Mouse (Mus musculus): ENCODE data around the gene Chrm3. TPM values are rescaled to one million over a fixed set of nuclear protein-coding genes. Genes with fewer than 3 reads are reported as not detected.
"Not testable (repeated sequence)": the region's sequence is repeated elsewhere in the genome, so short reads cannot be mapped to it uniquely, and the experiment has no call there.

Chrm3 gene
- 0.61 and 0.62 TPM in 2 replicates for polyA plus RNA-seq (2011; ENCODE audit: insufficient read length, low read depth, missing spikeins)

GRCm38 (mm10) chr13:10360777-10361176, at the start of gene Chrm3:
Chrm3 (minus strand) TSS chr13:10360847.
- no peak within 1 kb of the TSS for H3K27ac ChIP-seq (ENCODE audit: insufficient read depth, low read length)
- TF ChIP-seq CTCF (IDR thresholded peaks at IDR 0.05; ENCODE audit: borderline replicate concordance, insufficient read depth, low read length) (peak; percentile 37; the same call in 1 of the 2 replicates), POLR2A (IDR thresholded peaks at IDR 0.05; ENCODE audit: low read depth, low read length) (no peak)
- H3K4me3 ChIP-seq (ENCODE audit: insufficient read depth, low read length), result peak within 1 kb of the TSS; percentile 31
- 0 out of 2 replicates have a peak, but pooled peaks cover 2% of the 10 kb centered on the region for H3K4me1 ChIP-seq (ENCODE audit: control insufficient read depth, insufficient read depth, low read length)

DNA sequence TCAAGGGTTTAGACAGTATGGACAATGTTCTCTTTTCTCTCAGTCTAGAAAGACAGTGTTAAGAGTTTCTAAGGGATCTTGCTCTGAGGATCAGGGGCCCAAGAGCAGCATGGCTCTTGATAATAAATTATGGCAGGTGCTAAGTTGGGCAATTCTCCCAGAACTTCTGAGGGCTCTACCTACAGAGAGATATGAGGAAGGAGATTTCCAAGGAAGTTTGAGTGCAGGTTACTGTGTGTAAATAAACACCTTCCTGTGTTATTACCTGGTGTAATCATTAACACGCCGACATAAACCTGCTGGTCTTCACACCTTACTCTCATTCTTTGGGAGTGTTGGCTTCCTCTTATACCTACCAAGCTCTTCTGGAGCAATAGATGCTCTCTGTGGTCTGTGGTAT, 33.7 kb upstream of the Chrm3 start:
- Histone ChIP-seq H3K4me3 (ENCODE audit: insufficient read depth, low read length) (no peak overlapping the region), H3K4me1 (ENCODE audit: control insufficient read depth, insufficient read depth, low read length) (no peaks in the 10 kb centered on the region), H3K27ac (ENCODE audit: insufficient read depth, low read length) (no peak overlapping the region)
- TF ChIP-seq POLR2A (IDR thresholded peaks at IDR 0.05; ENCODE audit: low read depth, low read length) (no peak), CTCF (IDR thresholded peaks at IDR 0.05; ENCODE audit: borderline replicate concordance, insufficient read depth, low read length) (no peak)

GRCm38 (mm10) chr13:10375487-10375886, 14.8 kb upstream of the Chrm3 start:
- H3K4me3 ChIP-seq (ENCODE audit: insufficient read depth, low read length); H3K27ac ChIP-seq (ENCODE audit: insufficient read depth, low read length); H3K4me1 ChIP-seq (ENCODE audit: control insufficient read depth, insufficient read depth, low read length): not testable (repeated sequence)

- Histone ChIP-seq H3K4me1 (ENCODE audit: control insufficient read depth, insufficient read depth, low read length) (0 out of 2 replicates have a peak, but pooled peaks cover 2% of the 10 kb centered on the region), H3K27ac (ENCODE audit: insufficient read depth, low read length) (no peak overlapping the region), H3K4me3 (ENCODE audit: insufficient read depth, low read length) (peak overlapping the region; percentile 31)
- TF ChIP-seq CTCF (IDR thresholded peaks at IDR 0.05; ENCODE audit: borderline replicate concordance, insufficient read depth, low read length) (no peak), POLR2A (IDR thresholded peaks at IDR 0.05; ENCODE audit: low read depth, low read length) (no peak)
Observed at GRCm38 (mm10) chr13:10360199-10360694, 400 bp downstream of the Chrm3 start.

- no peak for TF ChIP-seq POLR2A (IDR thresholded peaks at IDR 0.05; ENCODE audit: low read depth, low read length)
- no peak for TF ChIP-seq CTCF (IDR thresholded peaks at IDR 0.05; ENCODE audit: borderline replicate concordance, insufficient read depth, low read length)
- Histone ChIP-seq H3K27ac (ENCODE audit: insufficient read depth, low read length) (no peak overlapping the region), H3K4me3 (ENCODE audit: insufficient read depth, low read length) (peak overlapping the region; percentile 31), H3K4me1 (ENCODE audit: control insufficient read depth, insufficient read depth, low read length) (0 out of 2 replicates have a peak, but pooled peaks cover 2% of the 10 kb centered on the region)
Observed at GRCm38 (mm10) chr13:10359516-10360198, 990 bp downstream of the Chrm3 start.

DNA sequence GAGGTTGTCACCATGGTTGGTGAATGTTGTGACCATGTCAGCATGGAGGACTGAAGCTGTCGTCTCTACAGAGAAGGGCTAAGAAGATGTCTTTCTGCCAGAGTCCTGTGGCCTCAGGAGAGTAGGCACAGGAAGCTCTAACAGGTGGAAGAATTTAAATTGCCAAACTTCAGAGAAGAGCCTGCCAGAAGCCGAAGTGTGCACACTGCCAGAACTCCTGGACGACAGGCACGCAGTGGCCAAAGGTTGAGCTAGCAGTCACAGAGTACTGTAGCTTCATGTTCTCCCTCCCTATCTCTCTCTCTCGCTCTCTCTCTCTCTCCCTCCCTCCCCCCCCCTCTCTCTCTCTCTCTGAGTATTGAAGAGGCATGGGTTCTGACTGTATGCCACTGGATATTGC, 4.9 kb downstream of the Chrm3 start:
- Histone ChIP-seq H3K4me1 (ENCODE audit: control insufficient read depth, insufficient read depth, low read length) (0 out of 2 replicates have a peak, but pooled peaks cover 2% of the 10 kb centered on the region), H3K27ac (ENCODE audit: insufficient read depth, low read length) (no peak overlapping the region), H3K4me3 (ENCODE audit: insufficient read depth, low read length) (no peak overlapping the region)
- TF ChIP-seq POLR2A (IDR thresholded peaks at IDR 0.05; ENCODE audit: low read depth, low read length) (no peak), CTCF (IDR thresholded peaks at IDR 0.05; ENCODE audit: borderline replicate concordance, insufficient read depth, low read length) (no peak)

DNA sequence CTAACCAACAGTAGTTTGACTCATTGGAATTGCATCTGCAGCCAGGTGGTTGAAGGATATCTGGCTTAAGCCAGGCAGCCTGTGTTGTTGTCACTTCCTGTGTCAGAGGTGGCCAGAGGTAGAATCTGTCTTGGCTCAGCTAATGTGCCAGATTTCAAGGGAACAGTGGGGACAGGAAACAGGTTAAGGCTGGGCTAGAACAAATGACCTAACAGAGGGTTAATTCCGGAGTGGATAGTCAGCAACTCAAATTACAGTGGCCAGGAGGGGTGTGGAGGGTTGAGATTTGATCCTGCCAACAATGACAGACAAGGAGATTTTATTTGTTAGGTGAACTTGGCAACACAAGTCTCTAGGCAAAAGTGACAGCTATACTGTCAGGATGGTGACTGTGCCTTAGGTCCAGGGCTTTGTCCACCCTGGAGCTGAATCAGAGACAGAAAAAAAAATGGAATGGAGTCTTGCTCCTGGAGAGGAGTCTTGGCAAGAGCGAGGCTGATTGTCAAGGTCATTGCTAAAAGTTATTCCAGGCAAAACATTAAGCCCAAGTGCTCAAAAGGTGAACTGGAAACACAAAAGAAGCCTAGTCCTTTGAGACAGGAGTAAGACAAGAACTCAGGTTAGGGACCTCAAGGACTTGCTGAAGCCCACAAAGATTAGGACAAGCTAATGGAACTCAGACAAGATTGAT, 5.6 kb downstream of the Chrm3 start:
- Histone ChIP-seq H3K27ac (ENCODE audit: insufficient read depth, low read length) (no peak overlapping the region), H3K4me1 (ENCODE audit: control insufficient read depth, insufficient read depth, low read length) (0 out of 2 replicates have a peak, but pooled peaks cover 2% of the 10 kb centered on the region), H3K4me3 (ENCODE audit: insufficient read depth, low read length) (no peak overlapping the region)
- TF ChIP-seq POLR2A (IDR thresholded peaks at IDR 0.05; ENCODE audit: low read depth, low read length), result no peak
- TF ChIP-seq CTCF (IDR thresholded peaks at IDR 0.05; ENCODE audit: borderline replicate concordance, insufficient read depth, low read length), result no peak

DNA sequence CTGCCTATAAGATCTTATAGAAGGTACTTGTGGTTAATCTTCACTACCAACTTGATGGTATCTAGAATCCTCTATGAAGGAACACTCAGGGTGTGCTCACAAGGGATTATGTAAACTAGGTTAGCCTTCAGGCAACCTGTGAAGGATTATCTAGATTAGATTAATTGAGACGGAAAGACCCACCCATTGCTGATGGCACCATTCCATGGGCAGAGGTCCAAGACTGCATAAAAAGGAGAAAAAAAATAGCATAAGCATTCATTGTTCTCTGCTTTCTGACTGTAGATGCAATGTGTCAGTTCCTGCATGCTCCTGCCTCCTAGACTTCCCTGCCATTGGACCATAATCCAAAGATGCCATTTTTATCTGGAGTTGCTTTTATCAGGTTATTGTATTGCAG, 8.5 kb downstream of the Chrm3 start:
- no peak overlapping the region for H3K27ac ChIP-seq (ENCODE audit: insufficient read depth, low read length)
- 0 out of 2 replicates have a peak, but pooled peaks cover 2% of the 10 kb centered on the region for H3K4me1 ChIP-seq (ENCODE audit: control insufficient read depth, insufficient read depth, low read length)
- H3K4me3 ChIP-seq (ENCODE audit: insufficient read depth, low read length), result no peak overlapping the region
- TF ChIP-seq CTCF (IDR thresholded peaks at IDR 0.05; ENCODE audit: borderline replicate concordance, insufficient read depth, low read length) (no peak), POLR2A (IDR thresholded peaks at IDR 0.05; ENCODE audit: low read depth, low read length) (no peak)

- TF ChIP-seq POLR2A (IDR thresholded peaks at IDR 0.05; ENCODE audit: low read depth, low read length) (no peak), CTCF (IDR thresholded peaks at IDR 0.05; ENCODE audit: borderline replicate concordance, insufficient read depth, low read length) (no peak)
- Histone ChIP-seq H3K4me3 (ENCODE audit: insufficient read depth, low read length) (no peak overlapping the region), H3K4me1 (ENCODE audit: control insufficient read depth, insufficient read depth, low read length) (no peaks in the 10 kb centered on the region), H3K27ac (ENCODE audit: insufficient read depth, low read length) (no peak overlapping the region)
Observed at GRCm38 (mm10) chr13:10344362-10344761, 16.3 kb downstream of the Chrm3 start.

DNA sequence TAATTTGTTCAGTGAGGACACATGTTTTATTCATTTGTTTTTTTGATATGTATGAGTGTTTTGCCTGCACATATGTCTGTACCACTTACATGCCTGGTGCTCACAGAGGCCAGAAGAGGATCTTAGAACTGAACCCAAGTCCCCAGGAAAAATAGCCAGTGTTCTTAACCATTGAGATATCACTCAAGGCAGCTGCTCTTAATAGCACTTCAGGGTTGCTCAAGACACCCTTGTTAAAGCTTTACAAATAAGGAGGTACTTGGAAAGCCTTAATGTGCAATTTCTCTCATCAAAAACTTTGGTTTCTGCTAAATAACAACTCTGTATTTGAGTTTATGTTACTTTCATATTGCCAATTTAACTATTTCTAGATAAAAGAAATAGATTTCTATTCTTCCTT, 25.1 kb downstream of the Chrm3 start:
- Histone ChIP-seq H3K4me1 (ENCODE audit: control insufficient read depth, insufficient read depth, low read length) (no peaks in the 10 kb centered on the region), H3K4me3 (ENCODE audit: insufficient read depth, low read length) (no peak overlapping the region), H3K27ac (ENCODE audit: insufficient read depth, low read length) (no peak overlapping the region)
- no peak for TF ChIP-seq CTCF (IDR thresholded peaks at IDR 0.05; ENCODE audit: borderline replicate concordance, insufficient read depth, low read length)
- TF ChIP-seq POLR2A (IDR thresholded peaks at IDR 0.05; ENCODE audit: low read depth, low read length), result no peak

Data from embryonic fibroblast, embryonic 13.5 days (primary cell).